Mouse (Mus musculus) heart, postnatal 0 days (tissue): Measurements from ENCODE around the gene Agbl1. TPM values are rescaled to one million over a fixed set of nuclear protein-coding genes. Genes with fewer than 3 reads are reported as not detected.
"Not testable (repeated sequence)": the region's sequence is repeated elsewhere in the genome, so short reads cannot be mapped to it uniquely, and the experiment has no call there.

Source experiments
- ATAC-seq: fragments of 200-750 bp; cut with Nextera tagmentation; 2 replicates; pipeline ENCODE4 v1.8.0; 2017; ENCODE audit warnings: low read depth, moderate number of reproducible peaks, moderate library complexity; ENCODE audit not compliant: insufficient read depth
- DNase-seq: peaks from one replicate; pipeline ENCODE4 v3.0.0-alpha.2; 2016; ENCODE audit warnings: low spot score
- H3K27ac ChIP-seq: fragments of 300-500 bp; sonication (generic); 2 replicates; pipeline ENCODE4 v1.5.1; 2014; ENCODE audit warnings: low read depth, mild to moderate bottlenecking
- H3K27me3 ChIP-seq: fragments of 300-500 bp; sonication (generic); 2 replicates; pipeline ENCODE4 v1.6.1; 2014; ENCODE audit warnings: low read length, mixed read lengths; ENCODE audit not compliant: control insufficient read depth, insufficient read depth
- H3K36me3 ChIP-seq: fragments of 300-500 bp; sonication (generic); replicated peaks from 2 replicates; pipeline ENCODE4 v1.6.1; 2014; ENCODE audit warnings: low read length, mixed read lengths; ENCODE audit not compliant: control insufficient read depth, insufficient read depth
- H3K4me1 ChIP-seq: fragments of 300-500 bp; sonication (generic); 2 replicates; pipeline ENCODE4 v1.6.1; 2014; ENCODE audit warnings: antibody characterized with exemption; ENCODE audit not compliant: control insufficient read depth, insufficient read depth
- H3K4me2 ChIP-seq: fragments of 300-500 bp; sonication (generic); 2 replicates; pipeline ENCODE4 v1.6.1; 2014; ENCODE audit warnings: low read depth, mild to moderate bottlenecking, low read length, moderate library complexity
- H3K4me3 ChIP-seq: fragments of 300-500 bp; sonication (generic); 2 replicates; pipeline ENCODE4 v1.5.1; 2014; ENCODE audit warnings: low read depth, low read length
- H3K9ac ChIP-seq: fragments of 300-500 bp; sonication (generic); replicated peaks from 2 replicates; pipeline ENCODE4 v1.6.1; 2014; ENCODE audit warnings: low read depth, low read length, mixed read lengths
- H3K9me3 ChIP-seq: fragments of 300-500 bp; sonication (generic); replicated peaks from 2 replicates; pipeline ENCODE4 v1.6.1; 2016; ENCODE audit warnings: low read length; ENCODE audit not compliant: control insufficient read depth
- CTCF ChIP-seq: IDR thresholded peaks from 2 replicates; pipeline ENCODE4 v1.5.1; 2016; ENCODE audit warnings: antibody characterized with exemption, control low read depth, low read depth
- EP300 ChIP-seq: IDR thresholded peaks from 2 replicates; pipeline ENCODE4 v1.6.1; 2016; ENCODE audit warnings: antibody characterized with exemption, low read depth
- WGBS: fragments of 180-500 bp; shearing (Covaris S2); extraction: QIAGEN DNeasy Blood & Tissue Kit; methylation state at CpG from one replicate; pipeline ENCODE4 v1.1.7; 2014; 5-methylcytosine and 5-hydroxymethylcytosine counted together
- polyA plus RNA-seq: library from polyadenylated mRNA; unstranded; fragments of >200 nt; fragmentation: Nextera tagmentation; extraction: Ambion mirVana; gene quantifications from 2 replicates; pipeline ENCODE4 v1.2.1, GENCODE M21; 2015
- total RNA-seq: library from RNA; depleted of rRNA; stranded (reverse); fragments of >200 nt; gene quantifications from 2 replicates; pipeline ENCODE4 v1.2.3, GENCODE M21; 2014; ENCODE audit warnings: low replicate concordance

Gene Agbl1
- total and polyA plus RNA-seq, 2 experiments from 2014 or later: not detected

- H3K4me2 ChIP-seq: no peak overlapping the region
- H3K4me1 ChIP-seq: no peaks in the 10 kb centered on the region
- DNase-seq (no peak), ATAC-seq (no peak)
- TF ChIP-seq CTCF: no peak
- no peak for TF ChIP-seq EP300
- H3K27me3 ChIP-seq: no peaks in the 10 kb centered on the region
- 73% methylated on average over 2 of the region's 2 CpGs for WGBS
- H3K27ac ChIP-seq: no peak overlapping the region
- H3K9me3 ChIP-seq: no peaks in the 10 kb centered on the region
- H3K9ac ChIP-seq: no peak overlapping the region
- H3K4me3 ChIP-seq: no peak overlapping the region
- H3K36me3 ChIP-seq: no peaks in the 10 kb centered on the region
Measured at GRCm38 (mm10) chr7:76600050-76600690, 370.5 kb downstream of the Agbl1 start.

- ATAC-seq (no peak), DNase-seq (no peak)
- no peaks in the 10 kb centered on the region for H3K36me3 ChIP-seq
- TF ChIP-seq CTCF: no peak
- TF ChIP-seq EP300: no peak
- H3K9ac ChIP-seq: no peak overlapping the region
- no peak overlapping the region for H3K4me2 ChIP-seq
- no peak overlapping the region for H3K27ac ChIP-seq
- no peaks in the 10 kb centered on the region for H3K9me3 ChIP-seq
- no peaks in the 10 kb centered on the region for H3K4me1 ChIP-seq
- no peaks in the 10 kb centered on the region for H3K27me3 ChIP-seq
- H3K4me3 ChIP-seq: no peak overlapping the region
Measured at GRCm38 (mm10) chr7:76629528-76629927, 399.8 kb downstream of the Agbl1 start.

- DNase-seq (no peak), ATAC-seq (no peak)
- WGBS: 77% methylated on average over 4 of the region's 4 CpGs
- Histone ChIP-seq H3K27ac (no peak overlapping the region), H3K36me3 (no peaks in the 10 kb centered on the region), H3K9ac (no peak overlapping the region), H3K4me3 (no peak overlapping the region), H3K4me1 (no peaks in the 10 kb centered on the region), H3K4me2 (no peak overlapping the region), H3K9me3 (no peaks in the 10 kb centered on the region), H3K27me3 (no peaks in the 10 kb centered on the region)
- TF ChIP-seq CTCF (no peak), EP300 (no peak)
Measured at GRCm38 (mm10) chr7:76650984-76651383, 421.3 kb downstream of the Agbl1 start.

- Histone ChIP-seq H3K36me3 (no peaks in the 10 kb centered on the region), H3K4me3 (no peak overlapping the region), H3K4me2 (no peak overlapping the region), H3K27me3 (no peaks in the 10 kb centered on the region), H3K9ac (no peak overlapping the region), H3K9me3 (no peaks in the 10 kb centered on the region), H3K4me1 (no peaks in the 10 kb centered on the region), H3K27ac (no peak overlapping the region)
- no peak for TF ChIP-seq EP300
- TF ChIP-seq CTCF: no peak
- 58% methylated on average over 5 of the region's 5 CpGs for WGBS
- no peak for DNase-seq
- ATAC-seq: no peak
Measured at GRCm38 (mm10) chr7:76661072-76661471, 431.4 kb downstream of the Agbl1 start.

GRCm38 (mm10) chr7:76674856-76675255 lies 445.2 kb downstream of the Agbl1 start:
- Histone ChIP-seq H3K9me3 (no peaks in the 10 kb centered on the region), H3K27ac (no peak overlapping the region), H3K4me1 (no peaks in the 10 kb centered on the region), H3K9ac (no peak overlapping the region), H3K4me3 (no peak overlapping the region), H3K27me3 (no peaks in the 10 kb centered on the region), H3K36me3 (no peaks in the 10 kb centered on the region), H3K4me2 (no peak overlapping the region)
- TF ChIP-seq EP300 (no peak), CTCF (no peak)
- no peak for ATAC-seq
- DNase-seq: no peak
- 69% methylated on average over 3 of the region's 3 CpGs for WGBS

- Histone ChIP-seq H3K4me3 (no peak overlapping the region), H3K27ac (no peak overlapping the region), H3K4me1 (no peaks in the 10 kb centered on the region), H3K9ac (no peak overlapping the region), H3K9me3 (no peaks in the 10 kb centered on the region), H3K27me3 (no peaks in the 10 kb centered on the region), H3K4me2 (no peak overlapping the region), H3K36me3 (no peaks in the 10 kb centered on the region)
- 56% methylated on average over 1 of the region's 1 CpGs for WGBS
- TF ChIP-seq CTCF (no peak), EP300 (no peak)
- no peak for DNase-seq
- ATAC-seq: no peak
Measured at GRCm38 (mm10) chr7:76701224-76701623, 471.5 kb downstream of the Agbl1 start.

- ATAC-seq, H3K27me3 ChIP-seq, H3K4me1 ChIP-seq, H3K27ac ChIP-seq, H3K4me2 ChIP-seq, H3K9me3 ChIP-seq, H3K4me3 ChIP-seq, H3K36me3 ChIP-seq, H3K9ac ChIP-seq, DNase-seq: not testable (repeated sequence)
- WGBS: 83% methylated on average over 7 of the region's 7 CpGs
Measured at GRCm38 (mm10) chr7:76732220-76732619, 502.5 kb downstream of the Agbl1 start.
